Mouse (Mus musculus): ENCODE measurements around the gene Gm6583. TPM values are rescaled to one million over a fixed set of nuclear protein-coding genes. Genes with fewer than 3 reads are reported as not detected.
A peak's percentile ranks its signal among the peaks of the same experiment; 100 is the strongest.
"Not testable (repeated sequence)": the region's sequence is repeated elsewhere in the genome, so short reads cannot be mapped to it uniquely, and the experiment has no call there.

Gene Gm6583
- polyA plus RNA-seq, 1 experiment from 2014 or later, result 0.20 TPM

- H3K27me3 ChIP-seq (ENCODE audit: insufficient read depth, low read length), result no peaks in the 10 kb centered on the region
- H3K9ac ChIP-seq (replicated peaks; ENCODE audit: low read length), result no peak overlapping the region
- H3K4me2 ChIP-seq (replicated peaks; ENCODE audit: low read depth, low read length), result no peak overlapping the region
- no peaks in the 10 kb centered on the region for H3K9me3 ChIP-seq (ENCODE audit: low read length)
- no peak overlapping the region for H3K27ac ChIP-seq (ENCODE audit: low read length)
- ATAC-seq (ENCODE audit: low FRiP score, low TSS enrichment), result no peak
- H3K36me3 ChIP-seq (ENCODE audit: insufficient read depth, low read length), result peaks cover 40% of the 10 kb centered on the region
- peaks cover 23% of the 10 kb centered on the region for H3K4me1 ChIP-seq (ENCODE audit: insufficient read depth, low read length)
- H3K4me3 ChIP-seq (ENCODE audit: low read length), result no peak overlapping the region
- WGBS, result 95% methylated on average over 15 of the region's 15 CpGs
These were observed 28.0 kb downstream of the Gm6583 start for GRCm38 (mm10) chr5:112327854-112328253.

GRCm38 (mm10) chr5:112326446-112327009 lies 29.3 kb downstream of the Gm6583 start:
- Histone ChIP-seq H3K4me3 (ENCODE audit: low read length) (peak overlapping the region; percentile 96), H3K27ac (ENCODE audit: low read length) (no peak overlapping the region), H3K27me3 (ENCODE audit: insufficient read depth, low read length) (no peaks in the 10 kb centered on the region), H3K36me3 (ENCODE audit: insufficient read depth, low read length) (peaks cover 28% of the 10 kb centered on the region), H3K9ac (replicated peaks; ENCODE audit: low read length) (peak overlapping the region; percentile 83), H3K4me1 (ENCODE audit: insufficient read depth, low read length) (peaks cover 23% of the 10 kb centered on the region), H3K4me2 (replicated peaks; ENCODE audit: low read depth, low read length) (peak overlapping the region; percentile 70), H3K9me3 (ENCODE audit: low read length) (no peaks in the 10 kb centered on the region)
- peak; percentile 56; the same call in 1 of the 2 replicates for ATAC-seq (ENCODE audit: low FRiP score, low TSS enrichment)
- 1% methylated on average over 33 of the region's 33 CpGs for WGBS

- H3K4me2 ChIP-seq (replicated peaks; ENCODE audit: low read depth, low read length), result peak within 1 kb of the TSS; percentile 74
- H3K4me1 ChIP-seq (ENCODE audit: insufficient read depth, low read length), result peaks cover 23% of the 10 kb centered on the region
- peak; percentile 86 for ATAC-seq (ENCODE audit: low FRiP score, low TSS enrichment)
- peak within 1 kb of the TSS; percentile 83 for H3K9ac ChIP-seq (replicated peaks; ENCODE audit: low read length)
- no peaks in the 10 kb centered on the region for H3K27me3 ChIP-seq (ENCODE audit: insufficient read depth, low read length)
- WGBS, result 7% methylated on average over 48 of the region's 48 CpGs
- H3K9me3 ChIP-seq (ENCODE audit: low read length), result no peaks in the 10 kb centered on the region
- peaks cover 22% of the 10 kb centered on the region for H3K36me3 ChIP-seq (ENCODE audit: insufficient read depth, low read length)
- peak within 1 kb of the TSS; percentile 96 for H3K4me3 ChIP-seq (ENCODE audit: low read length)
- H3K27ac ChIP-seq (ENCODE audit: low read length), result peak within 1 kb of the TSS; percentile 88
These were observed 30.0 kb downstream of the Gm6583 start, which contains the start of gene Tfip11 for GRCm38 (mm10) chr5:112325546-112326445. Gene Tfip11 (plus strand): TSS chr5:112326358.

- Histone ChIP-seq H3K9ac (replicated peaks; ENCODE audit: low read length) (peak overlapping the region; percentile 42), H3K9me3 (ENCODE audit: low read length) (no peaks in the 10 kb centered on the region), H3K27ac (ENCODE audit: low read length) (peak overlapping the region; percentile 88), H3K4me3 (ENCODE audit: low read length) (peak overlapping the region; percentile 96), H3K4me1 (ENCODE audit: insufficient read depth, low read length) (peaks cover 23% of the 10 kb centered on the region), H3K36me3 (ENCODE audit: insufficient read depth, low read length) (peaks cover 13% of the 10 kb centered on the region), H3K27me3 (ENCODE audit: insufficient read depth, low read length) (no peaks in the 10 kb centered on the region), H3K4me2 (replicated peaks; ENCODE audit: low read depth, low read length) (peak overlapping the region; percentile 74)
- peak; percentile 86 for ATAC-seq (ENCODE audit: low FRiP score, low TSS enrichment)
- 16% methylated on average over 24 of the region's 24 CpGs for WGBS
These were observed 30.9 kb downstream of the Gm6583 start for GRCm38 (mm10) chr5:112324637-112325545.

- no peaks in the 10 kb centered on the region; the same call in 1 of the 2 replicates for H3K36me3 ChIP-seq (ENCODE audit: insufficient read depth, low read length)
- H3K27me3 ChIP-seq (ENCODE audit: insufficient read depth, low read length), result no peaks in the 10 kb centered on the region
- H3K4me3 ChIP-seq (ENCODE audit: low read length), result no peak overlapping the region
- H3K9me3 ChIP-seq (ENCODE audit: low read length), result no peaks in the 10 kb centered on the region
- ATAC-seq (ENCODE audit: low FRiP score, low TSS enrichment), result no peak
- no peak overlapping the region for H3K9ac ChIP-seq (replicated peaks; ENCODE audit: low read length)
- H3K4me2 ChIP-seq (replicated peaks; ENCODE audit: low read depth, low read length), result no peak overlapping the region
- H3K27ac ChIP-seq (ENCODE audit: low read length), result no peak overlapping the region
- WGBS, result 83% methylated on average over 6 of the region's 6 CpGs
- peaks cover 23% of the 10 kb centered on the region for H3K4me1 ChIP-seq (ENCODE audit: insufficient read depth, low read length)
These were observed 32.6 kb downstream of the Gm6583 start for GRCm38 (mm10) chr5:112323246-112323645.

- Histone ChIP-seq H3K27me3 (ENCODE audit: insufficient read depth, low read length) (no peaks in the 10 kb centered on the region), H3K4me3 (ENCODE audit: low read length) (no peak overlapping the region), H3K36me3 (ENCODE audit: insufficient read depth, low read length) (no peaks in the 10 kb centered on the region), H3K27ac (ENCODE audit: low read length) (no peak overlapping the region), H3K9ac (replicated peaks; ENCODE audit: low read length) (no peak overlapping the region), H3K4me2 (replicated peaks; ENCODE audit: low read depth, low read length) (no peak overlapping the region), H3K9me3 (ENCODE audit: low read length) (no peaks in the 10 kb centered on the region), H3K4me1 (ENCODE audit: insufficient read depth, low read length) (peaks cover 20% of the 10 kb centered on the region)
- ATAC-seq (ENCODE audit: low FRiP score, low TSS enrichment), result no peak
- WGBS, result 82% methylated on average over 4 of the region's 4 CpGs
These were observed 34.5 kb downstream of the Gm6583 start for GRCm38 (mm10) chr5:112321376-112321775.

- no peaks in the 10 kb centered on the region for H3K27me3 ChIP-seq (ENCODE audit: insufficient read depth, low read length)
- ATAC-seq (ENCODE audit: low FRiP score, low TSS enrichment), result no peak
- no peaks in the 10 kb centered on the region for H3K36me3 ChIP-seq (ENCODE audit: insufficient read depth, low read length)
- H3K9ac ChIP-seq (replicated peaks; ENCODE audit: low read length), result no peak overlapping the region
- H3K4me2 ChIP-seq (replicated peaks; ENCODE audit: low read depth, low read length), result no peak overlapping the region
- no peak overlapping the region for H3K27ac ChIP-seq (ENCODE audit: low read length)
- H3K4me3 ChIP-seq (ENCODE audit: low read length), result no peak overlapping the region
- 71% methylated on average over 6 of the region's 6 CpGs for WGBS
- H3K9me3 ChIP-seq (ENCODE audit: low read length), result no peaks in the 10 kb centered on the region
- peaks cover 20% of the 10 kb centered on the region for H3K4me1 ChIP-seq (ENCODE audit: insufficient read depth, low read length)
These were observed 34.9 kb downstream of the Gm6583 start for GRCm38 (mm10) chr5:112320936-112321335.

- Histone ChIP-seq H3K27me3 (ENCODE audit: insufficient read depth, low read length) (no peaks in the 10 kb centered on the region), H3K4me1 (ENCODE audit: insufficient read depth, low read length) (peaks cover 16% of the 10 kb centered on the region), H3K36me3 (ENCODE audit: insufficient read depth, low read length) (peaks cover 2% of the 10 kb centered on the region; the same call in 1 of the 2 replicates), H3K27ac (ENCODE audit: low read length) (no peak overlapping the region), H3K4me2 (replicated peaks; ENCODE audit: low read depth, low read length) (no peak overlapping the region), H3K9ac (replicated peaks; ENCODE audit: low read length) (no peak overlapping the region), H3K9me3 (ENCODE audit: low read length) (no peaks in the 10 kb centered on the region), H3K4me3 (ENCODE audit: low read length) (no peak overlapping the region)
- ATAC-seq (ENCODE audit: low FRiP score, low TSS enrichment), result no peak
- 74% methylated on average over 5 of the region's 5 CpGs for WGBS
These were observed 35.5 kb downstream of the Gm6583 start for GRCm38 (mm10) chr5:112320379-112320778.

- ATAC-seq (ENCODE audit: low FRiP score, low TSS enrichment), result not testable (repeated sequence)
- WGBS, result 60% methylated on average over 2 of the region's 2 CpGs
These were observed 36.5 kb downstream of the Gm6583 start for GRCm38 (mm10) chr5:112319343-112319742.

More at GRCm38 (mm10) chr5:112319343-112319742, 36.5 kb downstream of the Gm6583 start:
- not testable (repeated sequence) for H3K27ac ChIP-seq (ENCODE audit: low read length); H3K4me3 ChIP-seq (ENCODE audit: low read length); H3K27me3 ChIP-seq (ENCODE audit: insufficient read depth, low read length); H3K4me1 ChIP-seq (ENCODE audit: insufficient read depth, low read length); H3K9me3 ChIP-seq (ENCODE audit: low read length); H3K36me3 ChIP-seq (ENCODE audit: insufficient read depth, low read length); H3K9ac ChIP-seq (replicated peaks; ENCODE audit: low read length); H3K4me2 ChIP-seq (replicated peaks; ENCODE audit: low read depth, low read length)

Data from kidney, embryonic 16.5 days (tissue).